Mouse (Mus musculus): ENCODE data around the gene Slc23a4. TPM values are rescaled to one million over a fixed set of nuclear protein-coding genes. Genes with fewer than 3 reads are reported as not detected.

Gene Slc23a4
- total and polyA plus RNA-seq, 3 experiments = 0.16 to 0.55 (median 0.21) TPM

DNA sequence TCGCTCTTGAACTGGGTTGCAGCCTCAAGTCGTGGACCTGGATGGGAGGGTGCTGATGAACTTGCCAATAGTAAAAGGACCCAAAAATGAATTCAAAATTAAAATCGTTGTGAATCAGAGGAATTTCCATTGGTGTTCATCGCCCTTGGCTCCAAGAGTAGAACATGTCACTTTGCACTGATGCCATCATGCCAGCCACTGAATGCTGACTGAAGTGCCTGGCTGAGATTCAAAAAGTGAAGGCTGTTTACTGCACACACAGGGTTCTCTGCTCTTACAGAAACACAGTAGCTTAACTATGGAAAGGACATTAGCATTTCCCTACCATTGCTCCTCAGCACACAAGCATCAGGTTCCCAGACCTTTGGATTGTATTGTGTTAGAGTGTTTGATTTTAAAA lies 8.3 kb upstream of the Slc23a4 start:
- Histone ChIP-seq H3K27ac (no peak overlapping the region), H3K36me3 (ENCODE audit: control insufficient read depth, insufficient read depth, low read length) (no peaks in the 10 kb centered on the region), H3K79me2 (replicated peaks; ENCODE audit: control insufficient read depth, insufficient read depth, low read length) (no peaks in the 10 kb centered on the region), H3K27me3 (ENCODE audit: control insufficient read depth, insufficient read depth, low read length) (no peaks in the 10 kb centered on the region), H3K4me1 (ENCODE audit: control insufficient read depth, insufficient read depth, low read length) (peaks cover 2% of the 10 kb centered on the region; the same call in 1 of the 2 replicates), H3K4me3 (no peak overlapping the region), H3K9ac (ENCODE audit: low read depth, low read length) (no peak overlapping the region)
- TF ChIP-seq CTCF (IDR thresholded peaks at IDR 0.05) (no peak), POLR2A (IDR thresholded peaks at IDR 0.05; ENCODE audit: insufficient read depth, low read depth, low read length) (no peak), EP300 (IDR thresholded peaks at IDR 0.05; ENCODE audit: insufficient read depth, low read depth, low read length) (no peak)
- intact Hi-C loops (cut with DNase I) = loop anchor here (5.0 kb wide), 2 partner anchors 176 to 484 kb away; no protein-coding TSS in a partner anchor
- WGBS = 76% methylated on average over 4 of the region's 4 CpGs
- no peak for DNase-seq

DNA sequence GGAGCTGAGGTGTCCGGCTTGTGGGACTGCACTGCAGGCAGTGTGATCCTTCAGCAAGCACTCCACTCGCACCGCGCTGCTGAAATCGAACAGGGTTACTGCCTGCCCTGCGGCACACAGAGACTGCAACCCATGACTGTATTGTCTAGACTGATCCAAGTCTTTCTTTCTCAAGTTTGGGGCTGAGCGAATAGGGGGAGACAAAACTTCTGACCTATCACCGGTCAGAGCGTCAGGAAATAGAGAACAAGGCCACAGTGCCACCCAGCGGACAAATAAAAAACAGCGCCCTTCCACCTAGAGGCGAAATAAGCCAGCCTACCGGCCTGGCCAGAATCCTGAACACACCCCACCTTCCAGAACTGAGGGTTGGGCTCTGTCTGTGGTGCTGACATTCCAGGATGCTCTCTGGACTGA lies 7.1 kb upstream of the Slc23a4 start:
- 0 out of 2 replicates have a peak, but pooled peaks have one; percentile 19 for TF ChIP-seq EP300 (IDR thresholded peaks at IDR 0.05; ENCODE audit: insufficient read depth, low read depth, low read length)
- TF ChIP-seq CTCF (IDR thresholded peaks at IDR 0.05) = peak; percentile 99
- no peak for TF ChIP-seq POLR2A (IDR thresholded peaks at IDR 0.05; ENCODE audit: insufficient read depth, low read depth, low read length)
- peak; percentile 78 to 83 for DNase-seq
- peak overlapping the region; percentile 44 for H3K4me3 ChIP-seq
- no peaks in the 10 kb centered on the region for H3K27me3 ChIP-seq (ENCODE audit: control insufficient read depth, insufficient read depth, low read length)
- peaks cover 2% of the 10 kb centered on the region; the same call in 1 of the 2 replicates for H3K4me1 ChIP-seq (ENCODE audit: control insufficient read depth, insufficient read depth, low read length)
- 3% methylated on average over 13 of the region's 13 CpGs for WGBS
- H3K27ac ChIP-seq = no peak overlapping the region
- no peaks in the 10 kb centered on the region for H3K79me2 ChIP-seq (replicated peaks; ENCODE audit: control insufficient read depth, insufficient read depth, low read length)
- H3K9ac ChIP-seq (ENCODE audit: low read depth, low read length) = no peak overlapping the region
- intact Hi-C loops (cut with DNase I) = loop anchor here (5.0 kb wide), 2 partner anchors 177 to 483 kb away; no protein-coding TSS in a partner anchor
- no peaks in the 10 kb centered on the region for H3K36me3 ChIP-seq (ENCODE audit: control insufficient read depth, insufficient read depth, low read length)

DNA sequence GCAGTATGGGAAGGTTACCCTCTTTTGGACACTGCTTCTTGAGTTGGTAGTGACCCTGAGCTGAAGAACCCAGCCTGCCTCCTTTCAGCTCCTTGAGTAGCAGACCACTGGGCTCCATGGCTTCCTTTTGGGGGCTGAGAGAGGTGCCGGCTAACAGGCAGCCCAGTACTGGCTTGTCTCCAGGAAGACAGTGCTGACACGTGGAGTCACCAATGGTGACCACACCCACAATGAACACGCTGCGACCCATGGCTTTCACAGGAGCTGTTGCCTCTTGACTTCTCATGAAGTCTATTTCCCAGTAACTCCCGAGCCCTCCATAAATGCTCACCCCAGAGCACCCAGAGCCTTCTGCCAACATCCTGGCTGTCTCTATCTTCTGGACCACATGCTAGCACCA lies 6.5 kb upstream of the Slc23a4 start:
- intact Hi-C loops (cut with DNase I) = loop anchor here (5.0 kb wide), 2 partner anchors 178 to 482 kb away; no protein-coding TSS in a partner anchor
- H3K4me3 ChIP-seq = no peak overlapping the region; the same call in 1 of the 2 replicates
- TF ChIP-seq EP300 (IDR thresholded peaks at IDR 0.05; ENCODE audit: insufficient read depth, low read depth, low read length) = no peak
- TF ChIP-seq POLR2A (IDR thresholded peaks at IDR 0.05; ENCODE audit: insufficient read depth, low read depth, low read length) = no peak
- TF ChIP-seq CTCF (IDR thresholded peaks at IDR 0.05) = no peak
- no peak overlapping the region for H3K27ac ChIP-seq
- H3K4me1 ChIP-seq (ENCODE audit: control insufficient read depth, insufficient read depth, low read length) = peaks cover 2% of the 10 kb centered on the region; the same call in 1 of the 2 replicates
- H3K36me3 ChIP-seq (ENCODE audit: control insufficient read depth, insufficient read depth, low read length) = no peaks in the 10 kb centered on the region
- H3K9ac ChIP-seq (ENCODE audit: low read depth, low read length) = no peak overlapping the region
- 12% methylated on average over 5 of the region's 5 CpGs for WGBS
- no peaks in the 10 kb centered on the region for H3K79me2 ChIP-seq (replicated peaks; ENCODE audit: control insufficient read depth, insufficient read depth, low read length)
- no peaks in the 10 kb centered on the region for H3K27me3 ChIP-seq (ENCODE audit: control insufficient read depth, insufficient read depth, low read length)
- DNase-seq = no peak

DNA sequence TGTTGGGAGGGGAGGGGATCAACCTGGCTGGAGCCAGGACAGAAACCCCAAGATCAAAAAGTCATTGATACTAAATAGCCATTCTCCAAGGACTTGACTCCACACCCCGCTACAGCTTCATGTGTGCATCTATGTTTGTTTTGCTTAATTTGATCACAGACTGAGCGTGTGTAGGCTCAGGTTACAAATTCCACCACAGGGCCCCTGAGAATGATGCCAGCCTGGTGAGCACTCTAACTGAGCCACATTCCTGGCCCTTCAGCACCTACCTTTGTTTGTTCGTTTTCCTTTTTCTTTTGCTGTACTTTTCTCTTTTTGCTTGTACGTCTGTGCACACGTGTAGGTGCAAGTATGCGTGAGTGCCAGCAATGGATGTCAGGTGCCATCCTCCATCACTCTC lies 1.1 kb upstream of the Slc23a4 start:
- 87% methylated on average over 6 of the region's 6 CpGs for WGBS
- TF ChIP-seq POLR2A (IDR thresholded peaks at IDR 0.05; ENCODE audit: insufficient read depth, low read depth, low read length) (no peak), CTCF (IDR thresholded peaks at IDR 0.05) (no peak), EP300 (IDR thresholded peaks at IDR 0.05; ENCODE audit: insufficient read depth, low read depth, low read length) (no peak)
- DNase-seq = no peak
- H3K36me3 ChIP-seq (ENCODE audit: control insufficient read depth, insufficient read depth, low read length) = no peaks in the 10 kb centered on the region
- H3K4me1 ChIP-seq (ENCODE audit: control insufficient read depth, insufficient read depth, low read length) = peaks cover 4% of the 10 kb centered on the region; the same call in 1 of the 2 replicates
- no peak overlapping the region for H3K4me3 ChIP-seq
- intact Hi-C loops (cut with DNase I) = no loop called here
- H3K9ac ChIP-seq (ENCODE audit: low read depth, low read length) = no peak overlapping the region
- H3K27me3 ChIP-seq (ENCODE audit: control insufficient read depth, insufficient read depth, low read length) = no peaks in the 10 kb centered on the region
- no peaks in the 10 kb centered on the region for H3K79me2 ChIP-seq (replicated peaks; ENCODE audit: control insufficient read depth, insufficient read depth, low read length)
- no peak overlapping the region for H3K27ac ChIP-seq

DNA sequence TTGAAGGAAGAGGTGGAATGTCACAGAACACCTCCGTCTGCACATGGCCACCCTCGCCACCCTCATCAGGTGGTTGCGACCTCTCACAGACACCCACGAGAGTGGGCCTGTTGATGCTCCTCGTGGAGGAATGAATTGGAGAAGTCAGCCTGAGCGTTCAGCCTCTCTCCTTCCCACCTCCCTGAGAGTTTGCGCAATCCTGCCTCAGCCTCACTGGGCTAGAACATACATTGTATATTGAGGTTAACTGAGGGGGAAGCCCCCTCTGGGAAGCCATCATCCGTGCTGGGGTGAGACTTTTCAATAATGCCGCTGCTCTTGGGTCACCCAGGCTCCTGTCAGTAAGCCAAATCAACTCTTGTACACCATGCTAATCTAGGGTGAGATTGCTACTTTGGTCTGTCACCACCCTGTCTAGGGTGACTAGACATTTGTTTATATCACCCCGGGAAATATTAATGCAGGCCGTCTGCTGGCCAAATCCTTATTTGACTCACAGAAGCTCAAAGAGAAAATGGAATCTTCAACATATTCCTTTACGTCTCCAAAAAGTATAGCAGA lies 1.0 kb downstream of the Slc23a4 start:
- no peaks in the 10 kb centered on the region for H3K36me3 ChIP-seq (ENCODE audit: control insufficient read depth, insufficient read depth, low read length)
- intact Hi-C loops (cut with DNase I) = no loop called here
- no peak for TF ChIP-seq EP300 (IDR thresholded peaks at IDR 0.05; ENCODE audit: insufficient read depth, low read depth, low read length)
- TF ChIP-seq CTCF (IDR thresholded peaks at IDR 0.05) = no peak
- no peak for TF ChIP-seq POLR2A (IDR thresholded peaks at IDR 0.05; ENCODE audit: insufficient read depth, low read depth, low read length)
- no peaks in the 10 kb centered on the region for H3K27me3 ChIP-seq (ENCODE audit: control insufficient read depth, insufficient read depth, low read length)
- no peaks in the 10 kb centered on the region for H3K79me2 ChIP-seq (replicated peaks; ENCODE audit: control insufficient read depth, insufficient read depth, low read length)
- H3K9ac ChIP-seq (ENCODE audit: low read depth, low read length) = no peak overlapping the region
- DNase-seq = no peak
- 69% methylated on average over 12 of the region's 12 CpGs for WGBS
- H3K4me3 ChIP-seq = no peak overlapping the region
- H3K27ac ChIP-seq = no peak overlapping the region
- H3K4me1 ChIP-seq (ENCODE audit: control insufficient read depth, insufficient read depth, low read length) = peaks cover 4% of the 10 kb centered on the region; the same call in 1 of the 2 replicates

DNA sequence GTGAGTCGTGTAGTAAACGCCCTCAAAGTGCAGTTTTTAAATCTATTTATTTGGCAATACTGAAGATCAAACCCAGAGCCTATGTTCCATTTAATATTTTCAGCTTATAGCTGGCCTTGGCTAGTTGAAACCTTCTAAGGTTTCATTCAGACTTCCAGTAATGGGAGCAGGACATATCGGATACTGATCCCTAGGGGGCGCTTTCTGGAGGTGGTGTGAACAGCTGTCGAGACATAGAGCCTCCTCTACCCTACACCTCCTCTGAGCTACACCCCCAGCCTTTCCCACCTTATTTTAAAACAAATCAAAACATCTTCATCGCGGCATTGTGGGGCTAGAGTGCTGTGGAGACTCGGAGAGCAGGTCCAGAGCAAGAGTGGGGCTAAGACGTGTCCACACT lies 7.5 kb downstream of the Slc23a4 start:
- TF ChIP-seq POLR2A (IDR thresholded peaks at IDR 0.05; ENCODE audit: insufficient read depth, low read depth, low read length) (no peak), CTCF (IDR thresholded peaks at IDR 0.05) (0 out of 2 replicates have a peak, but pooled peaks have one; percentile 2), EP300 (IDR thresholded peaks at IDR 0.05; ENCODE audit: insufficient read depth, low read depth, low read length) (no peak)
- no peaks in the 10 kb centered on the region for H3K4me1 ChIP-seq (ENCODE audit: control insufficient read depth, insufficient read depth, low read length)
- H3K79me2 ChIP-seq (replicated peaks; ENCODE audit: control insufficient read depth, insufficient read depth, low read length) = no peaks in the 10 kb centered on the region
- H3K27me3 ChIP-seq (ENCODE audit: control insufficient read depth, insufficient read depth, low read length) = no peaks in the 10 kb centered on the region
- no peak overlapping the region for H3K4me3 ChIP-seq
- DNase-seq = no peak
- no peak overlapping the region for H3K9ac ChIP-seq (ENCODE audit: low read depth, low read length)
- H3K27ac ChIP-seq = no peak overlapping the region
- intact Hi-C loops (cut with DNase I) = no loop called here
- H3K36me3 ChIP-seq (ENCODE audit: control insufficient read depth, insufficient read depth, low read length) = no peaks in the 10 kb centered on the region
- WGBS = 57% methylated on average over 9 of the region's 9 CpGs
